Mouse (Mus musculus): ENCODE results near the gene Tap1. TPM values are rescaled to one million over a fixed set of nuclear protein-coding genes. Genes with fewer than 3 reads are reported as not detected.

Gene Tap1
- total and polyA plus RNA-seq, 2 experiments = 15.1 to 23.5 TPM

DNA sequence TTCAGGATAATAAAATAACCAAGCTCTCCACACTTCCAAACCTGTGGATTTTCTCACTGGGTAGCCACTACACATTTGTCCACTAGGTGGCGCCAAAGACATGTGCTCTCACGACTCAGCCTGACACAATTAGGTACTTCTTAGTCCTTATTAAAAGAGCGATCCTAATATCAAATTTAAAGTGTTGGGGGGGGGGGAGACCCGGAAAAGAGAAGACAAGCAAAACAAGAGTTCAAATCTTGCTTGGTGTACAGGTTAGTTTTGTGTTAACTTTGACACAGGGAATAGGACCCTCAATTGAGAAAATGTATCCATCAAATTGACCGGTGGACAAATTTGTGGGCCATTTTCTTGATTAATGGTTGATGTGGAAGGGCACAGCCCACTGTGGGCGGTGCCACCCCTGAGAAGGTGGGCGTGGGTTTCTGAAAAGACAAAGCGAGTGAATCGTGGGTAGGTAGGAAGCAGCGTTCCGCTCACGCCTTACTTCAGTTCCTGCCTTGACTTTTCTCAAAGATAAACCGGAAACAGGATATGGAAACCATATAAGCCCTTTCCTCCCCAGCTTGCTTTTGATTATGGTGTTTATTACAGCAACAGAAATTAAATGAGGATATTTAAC is 16.4 kb upstream of the Tap1 start:
- Histone ChIP-seq H3K79me2 (ENCODE audit: control insufficient read depth, insufficient read depth, low read length) (no peaks in the 10 kb centered on the region), H3K9ac (ENCODE audit: low read depth, low read length) (no peak overlapping the region), H3K27me3 (ENCODE audit: control insufficient read depth, insufficient read depth, low read length) (no peaks in the 10 kb centered on the region), H3K27ac (replicated peaks; ENCODE audit: insufficient read depth, low read depth, low read length) (no peak overlapping the region), H3K4me1 (ENCODE audit: control insufficient read depth, insufficient read depth, low read length) (no peaks in the 10 kb centered on the region), H3K36me3 (ENCODE audit: control insufficient read depth, insufficient read depth, low read length) (no peaks in the 10 kb centered on the region), H3K4me3 (ENCODE audit: insufficient read depth, low read depth, low read length) (no peak overlapping the region)
- DNase-seq (ENCODE audit: extremely low read depth, low read depth, low spot score) = peak; percentile 61
- TF ChIP-seq POLR2A (IDR thresholded peaks at IDR 0.05; ENCODE audit: extremely low read depth, insufficient read depth, low read length) = no peak
- peak; percentile 72; the same call in 1 of the 2 replicates for TF ChIP-seq CTCF (IDR thresholded peaks at IDR 0.05; ENCODE audit: low read depth, low read length)
- 38% methylated on average over 13 of the region's 13 CpGs for WGBS

DNA sequence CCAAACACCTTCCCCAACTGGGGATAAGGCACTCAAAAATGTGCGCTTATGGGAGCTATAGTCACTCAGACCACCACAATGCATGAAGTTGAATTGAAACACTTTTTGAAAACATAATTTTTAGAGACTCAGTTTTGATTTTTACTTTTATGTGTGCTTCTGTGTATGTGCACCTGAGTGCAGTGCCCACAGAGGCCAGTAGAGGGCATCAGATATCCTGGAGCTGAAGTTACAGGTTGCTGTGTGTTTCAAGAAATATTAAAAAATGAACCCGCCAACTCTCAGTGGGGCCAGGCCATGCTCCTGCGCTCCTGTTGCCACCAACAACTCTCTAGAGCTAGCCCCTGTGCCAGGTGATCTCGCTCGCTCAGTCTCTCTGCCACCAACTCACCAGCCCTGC is 14.8 kb upstream of the Tap1 start:
- no peaks in the 10 kb centered on the region for H3K27me3 ChIP-seq (ENCODE audit: control insufficient read depth, insufficient read depth, low read length)
- no peak for DNase-seq (ENCODE audit: extremely low read depth, low read depth, low spot score)
- H3K27ac ChIP-seq (replicated peaks; ENCODE audit: insufficient read depth, low read depth, low read length) = no peak overlapping the region
- WGBS = 97% methylated on average over 5 of the region's 5 CpGs
- no peak overlapping the region for H3K4me3 ChIP-seq (ENCODE audit: insufficient read depth, low read depth, low read length)
- no peak for TF ChIP-seq POLR2A (IDR thresholded peaks at IDR 0.05; ENCODE audit: extremely low read depth, insufficient read depth, low read length)
- no peak for TF ChIP-seq CTCF (IDR thresholded peaks at IDR 0.05; ENCODE audit: low read depth, low read length)
- H3K36me3 ChIP-seq (ENCODE audit: control insufficient read depth, insufficient read depth, low read length) = no peaks in the 10 kb centered on the region
- H3K9ac ChIP-seq (ENCODE audit: low read depth, low read length) = no peak overlapping the region
- no peaks in the 10 kb centered on the region for H3K4me1 ChIP-seq (ENCODE audit: control insufficient read depth, insufficient read depth, low read length)
- no peaks in the 10 kb centered on the region for H3K79me2 ChIP-seq (ENCODE audit: control insufficient read depth, insufficient read depth, low read length)

DNA sequence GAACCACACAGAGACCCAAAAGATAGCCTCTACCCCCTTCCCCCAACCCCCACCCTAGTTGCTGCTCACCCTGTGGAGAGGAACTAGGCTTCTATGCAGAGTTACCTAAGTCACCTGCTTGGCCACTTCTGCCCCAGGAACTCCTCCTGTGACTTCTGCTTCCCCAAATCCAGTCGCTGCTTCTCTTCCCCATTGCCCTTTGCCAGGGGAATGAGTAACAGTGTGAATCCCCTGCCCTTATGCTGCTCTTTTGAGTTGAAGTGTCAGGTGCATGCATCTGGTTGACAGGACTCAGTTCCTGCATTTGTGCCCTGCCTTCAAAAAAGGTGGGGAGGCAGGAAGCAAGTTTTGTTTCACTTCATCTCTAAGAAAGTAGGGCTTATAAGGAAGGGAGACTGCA is 13.3 kb upstream of the Tap1 start:
- no peak for TF ChIP-seq CTCF (IDR thresholded peaks at IDR 0.05; ENCODE audit: low read depth, low read length)
- no peak for TF ChIP-seq POLR2A (IDR thresholded peaks at IDR 0.05; ENCODE audit: extremely low read depth, insufficient read depth, low read length)
- DNase-seq (ENCODE audit: extremely low read depth, low read depth, low spot score) = no peak
- 50% methylated on average over 1 of the region's 1 CpGs for WGBS
- no peaks in the 10 kb centered on the region for H3K79me2 ChIP-seq (ENCODE audit: control insufficient read depth, insufficient read depth, low read length)
- no peak overlapping the region for H3K9ac ChIP-seq (ENCODE audit: low read depth, low read length)
- no peak overlapping the region for H3K27ac ChIP-seq (replicated peaks; ENCODE audit: insufficient read depth, low read depth, low read length)
- no peaks in the 10 kb centered on the region for H3K36me3 ChIP-seq (ENCODE audit: control insufficient read depth, insufficient read depth, low read length)
- no peaks in the 10 kb centered on the region for H3K4me1 ChIP-seq (ENCODE audit: control insufficient read depth, insufficient read depth, low read length)
- no peaks in the 10 kb centered on the region for H3K27me3 ChIP-seq (ENCODE audit: control insufficient read depth, insufficient read depth, low read length)
- no peak overlapping the region for H3K4me3 ChIP-seq (ENCODE audit: insufficient read depth, low read depth, low read length)

- Histone ChIP-seq H3K36me3 (ENCODE audit: control insufficient read depth, insufficient read depth, low read length) (no peaks in the 10 kb centered on the region), H3K4me3 (ENCODE audit: insufficient read depth, low read depth, low read length) (no peak overlapping the region), H3K27me3 (ENCODE audit: control insufficient read depth, insufficient read depth, low read length) (no peaks in the 10 kb centered on the region), H3K79me2 (ENCODE audit: control insufficient read depth, insufficient read depth, low read length) (no peaks in the 10 kb centered on the region), H3K27ac (replicated peaks; ENCODE audit: insufficient read depth, low read depth, low read length) (no peak overlapping the region), H3K4me1 (ENCODE audit: control insufficient read depth, insufficient read depth, low read length) (peaks cover 8% of the 10 kb centered on the region; the same call in 1 of the 2 replicates), H3K9ac (ENCODE audit: low read depth, low read length) (no peak overlapping the region)
- WGBS = 77% methylated on average over 4 of the region's 4 CpGs
- TF ChIP-seq POLR2A (IDR thresholded peaks at IDR 0.05; ENCODE audit: extremely low read depth, insufficient read depth, low read length) = no peak
- TF ChIP-seq CTCF (IDR thresholded peaks at IDR 0.05; ENCODE audit: low read depth, low read length) = no peak
- no peak for DNase-seq (ENCODE audit: extremely low read depth, low read depth, low spot score)
These were observed 10.2 kb upstream of the Tap1 start for GRCm38 (mm10) chr17:34177179-34177578.

GRCm38 (mm10) chr17:34179019-34179418 is 8.3 kb upstream of the Tap1 start:
- TF ChIP-seq POLR2A (IDR thresholded peaks at IDR 0.05; ENCODE audit: extremely low read depth, insufficient read depth, low read length) = no peak
- no peak for TF ChIP-seq CTCF (IDR thresholded peaks at IDR 0.05; ENCODE audit: low read depth, low read length)
- no peak overlapping the region for H3K4me3 ChIP-seq (ENCODE audit: insufficient read depth, low read depth, low read length)
- H3K36me3 ChIP-seq (ENCODE audit: control insufficient read depth, insufficient read depth, low read length) = 0 out of 2 replicates have a peak, but pooled peaks cover 2% of the 10 kb centered on the region
- WGBS = 84% methylated on average over 6 of the region's 6 CpGs
- no peak for DNase-seq (ENCODE audit: extremely low read depth, low read depth, low spot score)
- peaks cover 8% of the 10 kb centered on the region; the same call in 1 of the 2 replicates for H3K4me1 ChIP-seq (ENCODE audit: control insufficient read depth, insufficient read depth, low read length)
- no peaks in the 10 kb centered on the region for H3K27me3 ChIP-seq (ENCODE audit: control insufficient read depth, insufficient read depth, low read length)
- no peak overlapping the region for H3K9ac ChIP-seq (ENCODE audit: low read depth, low read length)
- no peak overlapping the region for H3K27ac ChIP-seq (replicated peaks; ENCODE audit: insufficient read depth, low read depth, low read length)
- H3K79me2 ChIP-seq (ENCODE audit: control insufficient read depth, insufficient read depth, low read length) = no peaks in the 10 kb centered on the region
